Mouse (Mus musculus): ENCODE measurements at regions not wholly inside any gene's neighbourhood (a gene's known extent, or its start where the extent isn't known, plus 50 kb on each side); places are given as distances from the start of the nearest gene placed in this dataset.

DNA sequence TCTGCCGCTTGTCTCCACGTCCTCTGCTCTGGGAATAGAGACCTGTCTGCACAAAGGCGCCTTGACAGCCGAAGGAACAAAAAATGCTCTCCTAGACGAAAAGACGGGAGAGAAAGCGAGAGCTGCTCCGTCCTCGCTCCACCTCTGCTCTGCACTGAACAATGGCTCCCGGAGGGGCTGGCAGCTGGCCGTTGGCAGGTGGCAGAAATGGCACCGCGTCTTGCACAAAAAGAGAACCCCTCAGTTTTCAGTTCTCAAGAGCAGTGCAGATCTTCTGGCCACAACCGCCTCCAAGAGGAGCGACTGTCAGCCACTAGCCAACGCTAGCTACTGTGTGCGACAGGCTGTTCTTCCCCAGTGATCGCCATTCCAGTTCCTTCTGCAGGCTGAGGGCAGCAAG, 385.0 kb upstream of the Rora start:
- TF ChIP-seq POLR2A (IDR thresholded peaks at IDR 0.05; ENCODE audit: borderline replicate concordance, insufficient read depth, low read length) (no peak), CTCF (IDR thresholded peaks at IDR 0.05; ENCODE audit: borderline replicate concordance, insufficient read depth, low read depth, low read length) (no peak)
